Mouse (Mus musculus) midbrain, embryonic 14.5 days (tissue): ENCODE results near the gene Cttnbp2nl. TPM values are rescaled to one million over a fixed set of nuclear protein-coding genes. Genes with fewer than 3 reads are reported as not detected.

ENCODE experiments used
- ATAC-seq: fragments of 200-750 bp; cut with Nextera tagmentation; 2 replicates; pipeline ENCODE4 v1.8.0; 2017; ENCODE audit warnings: moderate number of reproducible peaks, moderate library complexity; ENCODE audit not compliant: low FRiP score, low TSS enrichment
- DNase-seq: peaks from one replicate; pipeline ENCODE4 v3.0.0-alpha.2; 2015
- H3K27ac ChIP-seq: fragments of 300-500 bp; sonication (generic); replicated peaks from 2 replicates; pipeline ENCODE4 v1.5.1; 2014; ENCODE audit warnings: mild to moderate bottlenecking, low read depth, low read length, moderate library complexity
- H3K27me3 ChIP-seq: fragments of 300-500 bp; sonication (generic); 2 replicates; pipeline ENCODE4 v1.6.1; 2014; ENCODE audit warnings: low read length, control low read depth, mixed read lengths; ENCODE audit not compliant: control insufficient read depth, insufficient read depth
- H3K36me3 ChIP-seq: fragments of 300-500 bp; sonication (generic); 2 replicates; pipeline ENCODE4 v1.6.1; 2014; ENCODE audit warnings: low read length, control low read depth; ENCODE audit not compliant: control insufficient read depth, insufficient read depth
- H3K4me1 ChIP-seq: fragments of 300-500 bp; sonication (generic); 2 replicates; pipeline ENCODE4 v1.6.1; 2014; ENCODE audit warnings: mild to moderate bottlenecking, antibody characterized with exemption, low read length, control low read depth; ENCODE audit not compliant: control insufficient read depth, insufficient read depth
- H3K4me2 ChIP-seq: fragments of 300-500 bp; sonication (generic); 2 replicates; pipeline ENCODE4 v1.6.1; 2014; ENCODE audit warnings: mild to moderate bottlenecking, low read length, moderate library complexity
- H3K4me3 ChIP-seq: fragments of 300-500 bp; sonication (generic); replicated peaks from 2 replicates; pipeline ENCODE4 v1.5.1; 2014; ENCODE audit warnings: low read depth, low read length
- H3K9ac ChIP-seq: fragments of 300-500 bp; sonication (generic); replicated peaks from 2 replicates; pipeline ENCODE4 v1.6.1; 2014; ENCODE audit warnings: mild to moderate bottlenecking, low read length, moderate library complexity
- H3K9me3 ChIP-seq: fragments of 300-500 bp; sonication (generic); 2 replicates; pipeline ENCODE4 v1.6.1; 2016; ENCODE audit warnings: low read length, control low read depth, mixed read lengths; ENCODE audit not compliant: control insufficient read depth
- WGBS: fragments of 180-500 bp; shearing (Covaris S2); extraction: QIAGEN DNeasy Blood & Tissue Kit; methylation state at CpG from one replicate; pipeline ENCODE4 v1.1.7; 2014; 5-methylcytosine and 5-hydroxymethylcytosine counted together
- polyA plus RNA-seq: library from polyadenylated mRNA; unstranded; fragments of >200 nt; fragmentation: Nextera tagmentation; extraction: Ambion mirVana; gene quantifications from 2 replicates; pipeline ENCODE4 v1.2.1, GENCODE M21; 2014

The Cttnbp2nl gene
- 36.5 and 59.7 TPM in 2 replicates for polyA plus RNA-seq

- H3K4me2 ChIP-seq: peak within 1 kb of the TSS; percentile 79
- peaks cover 22% of the 10 kb centered on the region for H3K4me1 ChIP-seq
- peak; percentile 99 for DNase-seq
- WGBS: 2% methylated on average over 31 of the region's 31 CpGs
- peak within 1 kb of the TSS; percentile 76 for H3K4me3 ChIP-seq
- no peaks in the 10 kb centered on the region for H3K9me3 ChIP-seq
- H3K27ac ChIP-seq: peak within 1 kb of the TSS; percentile 92
- peak within 1 kb of the TSS; percentile 91 for H3K9ac ChIP-seq
- no peaks in the 10 kb centered on the region for H3K27me3 ChIP-seq
- ATAC-seq: peak; percentile 99
- H3K36me3 ChIP-seq: 0 out of 2 replicates have a peak, but pooled peaks cover 2% of the 10 kb centered on the region
Measured at GRCm38 (mm10) chr3:105052937-105053697, at the start of gene Cttnbp2nl. Gene Cttnbp2nl (minus strand): TSS chr3:105053146.

GRCm38 (mm10) chr3:105100270-105100589, 47.3 kb upstream of the Cttnbp2nl start:
- no peaks in the 10 kb centered on the region for H3K9me3 ChIP-seq
- 0 out of 2 replicates have a peak overlapping the region, but pooled peaks have one; percentile 22 for H3K27ac ChIP-seq
- DNase-seq (no peak), ATAC-seq (no peak)
- peaks cover 5% of the 10 kb centered on the region; the same call in 1 of the 2 replicates for H3K4me1 ChIP-seq
- no peaks in the 10 kb centered on the region for H3K36me3 ChIP-seq
- H3K4me3 ChIP-seq: no peak overlapping the region
- no peak overlapping the region for H3K9ac ChIP-seq
- H3K27me3 ChIP-seq: no peaks in the 10 kb centered on the region
- H3K4me2 ChIP-seq: no peak overlapping the region
- 40% methylated on average over 4 of the region's 4 CpGs for WGBS

GRCm38 (mm10) chr3:105099526-105100269, 46.8 kb upstream of the Cttnbp2nl start:
- no peak overlapping the region for H3K9ac ChIP-seq
- DNase-seq (no peak), ATAC-seq (no peak)
- no peaks in the 10 kb centered on the region for H3K9me3 ChIP-seq
- H3K4me3 ChIP-seq: no peak overlapping the region
- H3K27me3 ChIP-seq: no peaks in the 10 kb centered on the region
- no peaks in the 10 kb centered on the region for H3K36me3 ChIP-seq
- H3K27ac ChIP-seq: 0 out of 2 replicates have a peak overlapping the region, but pooled peaks have one; percentile 22
- peaks cover 5% of the 10 kb centered on the region; the same call in 1 of the 2 replicates for H3K4me1 ChIP-seq
- H3K4me2 ChIP-seq: no peak overlapping the region
- WGBS: 15% methylated on average over 15 of the region's 15 CpGs

GRCm38 (mm10) chr3:105097581-105097980, 44.6 kb upstream of the Cttnbp2nl start:
- Histone ChIP-seq H3K27ac (no peak overlapping the region), H3K4me1 (peaks cover 8% of the 10 kb centered on the region; the same call in 1 of the 2 replicates)

GRCm38 (mm10) chr3:105095026-105095425, 42.1 kb upstream of the Cttnbp2nl start:
- no peak overlapping the region for H3K9ac ChIP-seq
- WGBS: 72% methylated on average over 5 of the region's 5 CpGs
- no peaks in the 10 kb centered on the region for H3K9me3 ChIP-seq
- ATAC-seq (no peak), DNase-seq (no peak)
- no peaks in the 10 kb centered on the region for H3K27me3 ChIP-seq
- no peak overlapping the region for H3K27ac ChIP-seq
- no peak overlapping the region for H3K4me3 ChIP-seq
- peaks cover 7% of the 10 kb centered on the region; the same call in 1 of the 2 replicates for H3K4me1 ChIP-seq
- no peaks in the 10 kb centered on the region for H3K36me3 ChIP-seq
- no peak overlapping the region for H3K4me2 ChIP-seq

More at GRCm38 (mm10) chr3:105097581-105097980, 44.6 kb upstream of the Cttnbp2nl start:
- Histone ChIP-seq H3K36me3 (no peaks in the 10 kb centered on the region), H3K27me3 (no peaks in the 10 kb centered on the region), H3K4me2 (no peak overlapping the region), H3K9ac (no peak overlapping the region), H3K4me3 (no peak overlapping the region), H3K9me3 (no peaks in the 10 kb centered on the region)
- DNase-seq (no peak), ATAC-seq (no peak)
- WGBS: 80% methylated on average over 4 of the region's 4 CpGs

GRCm38 (mm10) chr3:105094448-105094847, 41.5 kb upstream of the Cttnbp2nl start:
- peaks cover 3% of the 10 kb centered on the region; the same call in 1 of the 2 replicates for H3K4me1 ChIP-seq
- H3K27me3 ChIP-seq: no peaks in the 10 kb centered on the region
- ATAC-seq: no peak
- H3K9me3 ChIP-seq: no peaks in the 10 kb centered on the region
- H3K27ac ChIP-seq: no peak overlapping the region
- H3K36me3 ChIP-seq: no peaks in the 10 kb centered on the region
- no peak for DNase-seq
- no peak overlapping the region for H3K9ac ChIP-seq
- no peak overlapping the region for H3K4me3 ChIP-seq
- no peak overlapping the region for H3K4me2 ChIP-seq
- WGBS: 68% methylated on average over 2 of the region's 2 CpGs

GRCm38 (mm10) chr3:105092721-105093505, 40.0 kb upstream of the Cttnbp2nl start:
- Histone ChIP-seq H3K36me3 (no peaks in the 10 kb centered on the region), H3K9me3 (no peaks in the 10 kb centered on the region), H3K4me2 (no peak overlapping the region), H3K4me1 (peaks cover 3% of the 10 kb centered on the region; the same call in 1 of the 2 replicates), H3K4me3 (no peak overlapping the region), H3K27me3 (no peaks in the 10 kb centered on the region), H3K27ac (0 out of 2 replicates have a peak overlapping the region, but pooled peaks have one; percentile 49), H3K9ac (no peak overlapping the region)
- DNase-seq (no peak), ATAC-seq (no peak)
- WGBS: 65% methylated on average over 11 of the region's 11 CpGs

GRCm38 (mm10) chr3:105090981-105091380, 38.0 kb upstream of the Cttnbp2nl start:
- Histone ChIP-seq H3K4me1 (peaks cover 3% of the 10 kb centered on the region; the same call in 1 of the 2 replicates), H3K36me3 (no peaks in the 10 kb centered on the region), H3K4me2 (no peak overlapping the region), H3K27me3 (no peaks in the 10 kb centered on the region), H3K9me3 (no peaks in the 10 kb centered on the region), H3K9ac (no peak overlapping the region), H3K27ac (no peak overlapping the region), H3K4me3 (no peak overlapping the region)
- ATAC-seq: no peak
- no peak for DNase-seq
- 24% methylated on average over 3 of the region's 3 CpGs for WGBS
